Mouse (Mus musculus): ENCODE measurements at regions not wholly inside any gene's neighbourhood (a gene's known extent, or its start where the extent isn't known, plus 50 kb on each side); places are given as distances from the start of the nearest gene placed in this dataset.

GRCm38 (mm10) chr13:37500668-37501286 lies 155.8 kb downstream of the Ly86 start:
- in situ Hi-C loops (cut with MboI; ENCODE audit: unreplicated experiment in 2 of 2): loop anchor here in 1 of 2 experiments (5.0 kb wide), 2 partner anchors 42 to 63 kb away; no protein-coding TSS in a partner anchor

DNA sequence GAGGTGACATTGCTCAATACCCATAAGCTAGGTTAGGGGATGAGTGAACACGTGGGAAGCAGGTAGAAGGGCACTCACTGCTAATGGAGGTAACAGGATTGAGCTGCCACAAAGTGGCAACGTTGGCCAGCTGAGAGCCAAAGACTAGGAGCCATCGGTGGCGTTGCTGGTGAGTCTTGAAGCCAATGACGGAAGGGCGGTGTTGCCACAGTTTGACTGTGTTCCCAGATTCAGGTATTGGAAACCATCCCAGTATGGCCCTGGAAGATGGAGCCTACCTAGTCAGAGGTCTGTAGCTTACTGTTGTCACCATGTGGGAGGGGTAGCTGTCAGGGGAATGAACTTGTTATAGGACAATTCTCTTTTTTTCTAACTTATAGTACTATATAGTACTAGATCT lies 158.4 kb downstream of the Ly86 start:
- in situ Hi-C loops (cut with MboI; ENCODE audit: unreplicated experiment in 2 of 2): loop anchor here in 1 of 2 experiments (5.0 kb wide), 2 partner anchors 39 to 66 kb away; no protein-coding TSS in a partner anchor

GRCm38 (mm10) chr13:37503898-37504297 lies 158.9 kb downstream of the Ly86 start:
- in situ Hi-C loops (cut with MboI; ENCODE audit: unreplicated experiment in 2 of 2): loop anchor here in 1 of 2 experiments (5.0 kb wide), 2 partner anchors 38 to 67 kb away; no protein-coding TSS in a partner anchor

DNA sequence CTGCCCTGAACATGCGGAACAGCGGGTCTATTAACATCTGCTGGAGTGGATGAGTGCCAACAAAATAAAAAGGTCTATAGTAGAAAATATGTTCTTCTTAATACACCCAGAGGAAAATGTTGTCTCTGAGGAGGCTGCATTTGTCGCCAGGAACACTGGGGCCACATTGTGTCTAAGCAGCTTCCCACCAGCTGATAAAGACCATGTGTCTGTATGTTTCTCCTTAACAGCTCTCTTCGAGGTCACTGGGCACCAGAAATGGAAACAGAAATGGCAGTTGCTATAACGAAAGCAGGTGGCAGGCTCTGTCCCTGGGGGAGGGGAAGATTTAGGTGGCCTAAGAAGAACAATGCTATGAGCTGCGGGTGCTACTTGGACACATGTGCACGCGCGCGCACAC lies 159.4 kb downstream of the Ly86 start:
- in situ Hi-C loops (cut with MboI; ENCODE audit: unreplicated experiment in 2 of 2): loop anchor here in 1 of 2 experiments (5.0 kb wide), 2 partner anchors 38 to 67 kb away; no protein-coding TSS in a partner anchor

DNA sequence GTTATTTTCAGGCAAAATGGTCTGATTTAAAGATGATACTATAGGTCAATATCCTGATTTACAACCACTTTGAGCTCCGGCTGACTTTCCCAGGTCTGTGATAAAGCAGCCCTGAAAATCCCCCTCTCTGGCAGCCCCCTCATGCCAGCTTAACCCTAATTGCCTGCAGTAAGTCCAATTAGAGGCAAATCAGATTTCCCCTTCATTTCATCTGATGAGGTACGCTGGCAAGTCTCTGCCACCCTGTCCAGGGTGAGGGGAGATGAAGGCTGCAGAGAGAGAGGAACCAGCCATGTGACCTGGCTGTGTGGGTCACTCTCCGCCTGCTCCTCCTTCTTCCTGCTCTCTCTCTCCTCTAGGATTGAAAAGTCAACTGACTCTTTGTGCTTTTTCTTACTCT lies 160.6 kb downstream of the Ly86 start:
- in situ Hi-C loops (cut with MboI; ENCODE audit: unreplicated experiment in 2 of 2): no loop called here

- in situ Hi-C loops (cut with MboI; ENCODE audit: unreplicated experiment in 2 of 2): no loop called here
These were observed 161.0 kb downstream of the Ly86 start for GRCm38 (mm10) chr13:37506046-37506445.

DNA sequence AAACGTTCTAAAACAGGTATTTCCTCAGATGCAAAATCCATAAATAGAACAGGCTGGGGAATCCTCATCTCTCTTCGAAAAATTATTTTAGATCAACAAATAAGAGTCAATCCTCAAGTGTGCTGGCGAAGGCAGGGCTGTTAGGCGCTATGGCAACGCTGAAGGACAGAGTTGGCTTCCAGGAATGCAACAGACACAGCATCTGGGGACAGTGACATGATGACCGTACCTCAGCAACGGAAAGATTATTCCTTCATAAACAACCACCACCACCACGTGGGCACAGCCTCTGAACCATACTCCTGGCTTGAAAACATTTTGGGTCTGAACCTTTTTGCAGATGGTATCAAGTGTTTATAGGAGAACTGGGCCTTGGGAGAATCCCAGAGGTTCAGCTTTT lies 161.7 kb downstream of the Ly86 start:
- in situ Hi-C loops (cut with MboI; ENCODE audit: unreplicated experiment in 2 of 2): no loop called here

GRCm38 (mm10) chr13:37507146-37507545 lies 162.1 kb downstream of the Ly86 start:
- in situ Hi-C loops (cut with MboI; ENCODE audit: unreplicated experiment in 2 of 2): no loop called here

- in situ Hi-C loops (cut with MboI; ENCODE audit: unreplicated experiment in 2 of 2): no loop called here
These were observed 163.7 kb downstream of the Ly86 start for GRCm38 (mm10) chr13:37508385-37509351.

DNA sequence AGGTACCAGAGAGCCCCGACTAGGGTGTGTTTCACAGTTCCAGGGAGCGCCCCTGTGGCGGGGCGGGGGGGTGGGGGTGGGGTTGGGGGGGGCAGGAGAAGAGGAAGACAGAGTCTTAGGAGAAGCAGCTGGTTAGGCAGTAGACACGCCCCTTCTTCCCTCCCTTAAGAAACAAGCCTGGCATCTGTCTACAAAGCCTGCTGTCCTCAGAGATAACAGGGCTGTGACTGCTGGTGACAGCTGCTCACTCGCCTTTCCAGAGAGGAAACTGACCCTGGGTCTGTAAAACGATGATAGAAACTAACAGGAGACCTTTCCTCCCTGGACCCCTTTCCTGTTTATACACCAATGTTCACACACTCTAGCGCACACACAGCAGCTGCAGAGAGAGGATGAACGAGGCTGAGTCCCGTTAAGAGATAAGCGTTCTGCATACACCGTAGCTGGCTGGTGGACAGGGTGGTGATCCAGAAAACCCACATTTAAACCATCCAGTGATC lies 164.4 kb downstream of the Ly86 start:
- in situ Hi-C loops (cut with MboI; ENCODE audit: unreplicated experiment in 2 of 2): no loop called here

DNA sequence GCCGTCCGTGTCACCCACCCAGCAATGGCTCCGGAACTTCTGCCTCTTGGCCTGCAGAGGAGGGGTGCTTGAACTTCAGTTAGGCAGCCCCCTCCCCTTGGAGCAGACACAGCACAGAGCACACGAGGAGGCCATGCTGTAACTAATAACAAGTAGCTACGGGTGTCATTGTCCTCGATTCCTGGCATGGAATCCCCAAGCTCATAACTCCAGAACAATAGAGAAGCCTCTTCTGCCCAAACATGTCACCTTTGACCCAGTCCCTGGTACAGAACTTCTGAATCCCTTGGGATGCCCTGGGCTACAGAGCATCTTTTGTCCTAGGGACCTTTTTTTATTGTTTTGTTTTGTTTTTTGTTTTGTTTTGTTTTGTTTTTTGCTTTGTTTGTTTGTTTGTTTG lies 165.5 kb downstream of the Ly86 start:
- in situ Hi-C loops (cut with MboI; ENCODE audit: unreplicated experiment in 2 of 2): no loop called here

- in situ Hi-C loops (cut with MboI; ENCODE audit: unreplicated experiment in 2 of 2): no loop called here
These were observed 166.0 kb downstream of the Ly86 start for GRCm38 (mm10) chr13:37511006-37511405.

DNA sequence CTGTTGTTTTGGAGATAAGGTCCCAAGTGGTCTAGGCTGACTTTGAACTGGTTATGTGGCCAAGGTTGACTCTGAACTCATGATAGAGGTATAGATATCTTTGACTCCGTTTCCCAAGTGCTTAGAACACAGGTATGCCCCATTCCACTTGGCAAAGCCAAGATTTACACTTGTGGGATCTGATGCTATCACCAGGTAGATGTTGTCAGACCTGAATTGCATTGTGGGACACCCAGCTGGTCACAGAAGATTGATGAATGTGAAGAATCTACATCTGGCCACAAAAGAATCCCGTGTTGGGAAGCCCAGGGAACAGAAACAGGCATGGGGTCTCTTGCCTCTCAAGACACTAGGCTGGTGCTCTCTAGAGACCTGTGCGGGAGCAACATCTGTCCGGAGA lies 166.4 kb downstream of the Ly86 start:
- in situ Hi-C loops (cut with MboI; ENCODE audit: unreplicated experiment in 2 of 2): no loop called here

DNA sequence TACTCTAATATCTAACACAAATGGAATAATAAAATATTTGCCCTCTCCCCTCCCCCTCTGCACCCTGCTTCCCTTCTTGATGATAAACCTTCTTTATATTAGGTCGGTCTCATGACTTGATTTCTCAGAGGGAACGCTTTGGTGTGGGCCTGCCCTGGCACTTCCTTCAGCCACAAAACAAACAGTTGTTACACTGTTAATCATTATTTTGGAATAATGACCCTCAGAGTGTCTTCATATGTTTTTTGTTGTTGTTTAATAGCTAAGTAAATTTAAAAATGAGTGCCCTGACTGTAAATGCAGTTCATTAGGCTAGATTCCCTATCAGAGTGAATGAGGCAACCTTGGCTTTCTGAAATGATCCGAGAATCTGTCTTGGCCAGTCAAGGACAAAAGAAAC lies 167.8 kb downstream of the Ly86 start:
- in situ Hi-C loops (cut with MboI; ENCODE audit: unreplicated experiment in 2 of 2): no loop called here

- in situ Hi-C loops (cut with MboI; ENCODE audit: unreplicated experiment in 2 of 2): no loop called here
These were observed 168.3 kb downstream of the Ly86 start for GRCm38 (mm10) chr13:37513206-37513904.

- in situ Hi-C loops (cut with MboI; ENCODE audit: unreplicated experiment in 2 of 2): no loop called here
These were observed 169.0 kb downstream of the Ly86 start for GRCm38 (mm10) chr13:37513905-37514607.

DNA sequence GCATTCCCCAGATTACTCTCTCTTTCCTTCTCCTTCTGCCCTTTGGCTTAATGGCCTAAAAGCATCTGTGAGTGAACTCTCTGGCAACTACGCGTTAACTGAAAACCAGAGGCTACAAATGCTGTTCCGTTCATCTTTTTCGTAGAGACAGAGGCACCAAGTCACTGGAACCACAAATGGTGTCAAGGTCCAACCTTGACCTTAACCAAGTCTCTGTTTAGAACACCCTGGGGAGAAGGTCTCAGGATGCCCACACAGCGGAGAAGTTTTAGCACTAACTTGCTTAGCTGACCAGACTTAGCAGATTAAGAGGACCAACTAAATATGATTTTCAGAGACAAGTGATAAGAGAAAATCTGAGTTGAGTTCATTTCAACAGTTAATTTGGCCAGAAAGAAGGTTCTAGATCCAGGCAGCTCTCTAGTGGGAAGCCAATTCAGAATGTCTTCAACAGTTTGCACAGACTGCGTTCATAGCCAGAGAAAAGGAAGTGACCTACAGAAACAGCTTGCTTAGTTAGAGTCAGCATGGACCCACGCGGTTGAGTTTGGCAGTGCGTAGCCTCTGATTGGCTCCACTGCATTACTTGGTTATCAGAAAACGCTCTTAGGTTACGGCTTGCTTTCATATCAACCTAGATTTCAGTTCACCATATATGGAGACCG lies 169.8 kb downstream of the Ly86 start:
- in situ Hi-C loops (cut with MboI; ENCODE audit: unreplicated experiment in 2 of 2): no loop called here

DNA sequence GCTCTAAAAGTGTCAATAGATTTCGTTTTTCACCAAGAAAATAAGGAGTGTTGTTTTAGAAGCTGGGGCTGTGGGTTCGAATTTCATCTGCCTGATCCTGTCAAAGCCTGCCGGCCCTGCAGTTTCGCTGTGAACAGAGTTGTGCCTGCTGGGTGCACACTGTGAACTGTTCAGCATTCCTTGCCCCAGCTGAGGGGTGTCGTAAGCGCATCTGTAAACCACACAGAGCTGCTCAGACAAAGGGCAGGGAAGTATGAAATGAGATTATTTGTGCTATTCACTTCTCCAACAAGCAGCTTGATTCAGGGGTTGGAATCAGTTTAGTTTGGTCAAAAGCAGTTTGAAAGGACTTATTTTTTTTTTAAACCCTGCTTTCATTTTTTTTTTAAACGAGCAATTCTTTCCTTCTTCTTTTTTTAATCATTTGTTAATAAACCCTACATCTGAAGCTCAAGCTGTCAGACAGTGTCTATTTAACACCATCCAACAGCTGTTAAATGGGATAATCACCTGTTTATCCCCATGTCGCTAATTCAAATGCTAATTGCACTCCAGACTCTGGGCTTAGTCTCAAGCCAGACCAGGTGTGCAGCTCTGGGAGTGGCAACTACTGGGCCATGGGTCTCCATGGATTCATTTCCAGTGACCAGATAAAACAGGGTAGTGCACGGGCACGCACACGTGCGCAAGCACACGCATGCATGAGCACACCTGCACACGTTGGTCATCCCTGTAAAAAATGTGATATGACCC lies 172.2 kb downstream of the Ly86 start:
- in situ Hi-C loops (cut with MboI; ENCODE audit: unreplicated experiment in 2 of 2): no loop called here

DNA sequence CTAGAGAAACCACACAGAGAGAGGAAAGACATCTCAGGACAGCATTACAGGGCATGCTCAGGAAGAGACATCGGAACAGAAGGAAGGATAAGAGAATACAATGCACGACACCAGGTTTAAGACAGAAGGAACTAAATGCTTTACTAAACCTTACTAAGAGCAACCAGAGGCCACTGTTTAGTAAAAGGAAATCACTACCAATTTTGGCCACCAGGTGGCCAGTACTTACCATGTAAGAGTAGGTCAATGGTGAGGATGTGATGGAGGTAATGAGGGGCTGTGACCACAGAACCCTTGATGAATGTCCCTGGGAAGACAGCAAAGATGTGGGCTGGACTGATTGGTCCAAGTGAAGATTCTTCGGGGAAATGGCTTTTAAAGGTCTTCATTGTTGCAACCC lies 174.9 kb downstream of the Ly86 start:
- in situ Hi-C loops (cut with MboI; ENCODE audit: unreplicated experiment in 2 of 2): loop anchor here (10.0 kb wide), 1 partner anchor 425 kb away; no protein-coding TSS in a partner anchor

All from v-Abl transformed pro-B cells (cell line).